ENCODE assay signal across 8 mouse cellular contexts in genomic region chr9:79875522-79876131, GRCm38 (mm10).
A peak's percentile ranks its signal among the peaks of the same experiment; 100 is the strongest.
DNase-seq lines count a peak whose midpoint lies in the region; ATAC-seq lines count a peak whose summit lies in the region.

No protein-coding gene starts in this region.

- no peak overlapping the region for H3K4me3 ChIP-seq in embryonic facial prominence, embryonic 13.5 days
- no peak overlapping the region for H3K4me3 ChIP-seq in heart, embryonic 14.5 days (ENCODE audit: control insufficient read depth in 1 of 2, insufficient read depth in 1 of 2, low read depth in 1 of 2, low read length in 2 of 2)
- peak overlapping the region; percentile 8; the same call in 1 of the 2 replicates for H3K4me3 ChIP-seq in neural tube, embryonic 13.5 days

- peaks cover 10% of the 10 kb centered on the region; the same call in 1 of the 2 replicates for H3K4me1 ChIP-seq in embryonic facial prominence, embryonic 13.5 days
- peaks cover 13 to 33% of the 10 kb centered on the region in 2 experiments for H3K4me1 ChIP-seq in heart, embryonic 14.5 days (ENCODE audit: control insufficient read depth in 2 of 2, insufficient read depth in 2 of 2, low read length in 2 of 2)
- peaks cover 34% of the 10 kb centered on the region for H3K4me1 ChIP-seq in neural tube, embryonic 13.5 days (replicated peaks)

- H3K4me2 ChIP-seq in embryonic facial prominence, embryonic 13.5 days = peak overlapping the region; percentile 30
- H3K4me2 ChIP-seq in heart, embryonic 14.5 days (ENCODE audit: low read length) = peak overlapping the region; percentile 45
- peak overlapping the region; percentile 48 for H3K4me2 ChIP-seq in neural tube, embryonic 13.5 days

- peak; percentile 7 to 10 for DNase-seq in cerebellum, postnatal 25 days
- DNase-seq in cerebellum, adult 18-20 months = no peak
- peak; percentile 48 for DNase-seq in kidney, postnatal 14 days
- DNase-seq in thymus, postnatal 10 days (ENCODE audit: low spot score in 2 of 2) = no peak
- DNase-seq in right cerebral cortex, adult 2 months (ENCODE audit: low spot score in 2 of 2) = no peak

- H3K9ac ChIP-seq in embryonic facial prominence, embryonic 13.5 days = no peak overlapping the region
- H3K9ac ChIP-seq in heart, embryonic 14.5 days (ENCODE audit: low read length) = peak overlapping the region; percentile 48
- H3K9ac ChIP-seq in neural tube, embryonic 13.5 days = peak overlapping the region; percentile 31

- H3K27me3 ChIP-seq in embryonic facial prominence, embryonic 13.5 days = no peaks in the 10 kb centered on the region
- H3K27me3 ChIP-seq in heart, embryonic 14.5 days (ENCODE audit: control insufficient read depth, insufficient read depth, low read length) = no peaks in the 10 kb centered on the region
- no peaks in the 10 kb centered on the region for H3K27me3 ChIP-seq in neural tube, embryonic 13.5 days

- 53% methylated on average over 20 of the region's 20 CpGs for WGBS in embryonic facial prominence, embryonic 13.5 days
- 55% methylated on average over 20 of the region's 20 CpGs for WGBS in heart, embryonic 14.5 days
- 24% methylated on average over 20 of the region's 20 CpGs for WGBS in neural tube, embryonic 13.5 days

- no peak for ATAC-seq in embryonic facial prominence, embryonic 13.5 days (ENCODE audit: insufficient number of reproducible peaks, insufficient read depth, low FRiP score, low TSS enrichment, low read depth)
- no peak for ATAC-seq in heart, embryonic 14.5 days (ENCODE audit: insufficient number of reproducible peaks, insufficient read depth, low FRiP score, low read depth)
- ATAC-seq in neural tube, embryonic 13.5 days (ENCODE audit: low read depth) = peak; percentile 74

- H3K9me3 ChIP-seq in embryonic facial prominence, embryonic 13.5 days = no peaks in the 10 kb centered on the region
- H3K9me3 ChIP-seq in heart, embryonic 14.5 days (ENCODE audit: control insufficient read depth, low read length) = no peaks in the 10 kb centered on the region
- H3K9me3 ChIP-seq in neural tube, embryonic 13.5 days = no peaks in the 10 kb centered on the region

- no peak overlapping the region for H3K27ac ChIP-seq in embryonic facial prominence, embryonic 13.5 days
- peak overlapping the region; percentile 53 to 70; a peak in 3 of 4 replicates for H3K27ac ChIP-seq in heart, embryonic 14.5 days (replicated peaks in 1 of 2; ENCODE audit: control insufficient read depth in 1 of 2, insufficient read depth in 1 of 2, low read depth in 2 of 2, low read length in 2 of 2)
- H3K27ac ChIP-seq in neural tube, embryonic 13.5 days (replicated peaks) = peak overlapping the region; percentile 35; the same call in 1 of the 2 replicates

- H3K36me3 ChIP-seq in embryonic facial prominence, embryonic 13.5 days = no peaks in the 10 kb centered on the region
- no peaks in the 10 kb centered on the region for H3K36me3 ChIP-seq in heart, embryonic 14.5 days (ENCODE audit: control insufficient read depth, insufficient read depth, low read length)
- no peaks in the 10 kb centered on the region for H3K36me3 ChIP-seq in neural tube, embryonic 13.5 days

Comparison
In these comparisons a context has a peak if more than half of its experiments do, and no peak if none do; other contexts are left out.
1. DNase-seq: peak in cerebellum, postnatal 25 days (2 of 2) and kidney, postnatal 14 days (single experiment); none in cerebellum, adult 18-20 months (0 of 2), thymus, postnatal 10 days (0 of 2) and right cerebral cortex, adult 2 months (0 of 2).
2. Peak in every context shown above with its lines, with median percentiles within 50 percentile points of each other: H3K4me2 ChIP-seq.